Mouse (Mus musculus) bone marrow macrophage, adult 2 months (primary cell): ENCODE data around the gene Dhx15.

ENCODE experiments used
- CTCF ChIP-seq: IDR thresholded peaks from 2 replicates; pipeline ENCODE4 v1.5.1; 2012; ENCODE audit warnings: low read depth, mild to moderate bottlenecking, low read length, moderate library complexity
- POLR2A ChIP-seq: IDR thresholded peaks from 2 replicates; pipeline ENCODE4 v1.6.1; 2012; ENCODE audit warnings: mild to moderate bottlenecking, low read depth, low read length, borderline replicate concordance

GRCm38 (mm10) chr5:52110808-52111663, 79.3 kb downstream of the Dhx15 start:
- no peak for TF ChIP-seq CTCF
- TF ChIP-seq POLR2A = no peak
